Mouse (Mus musculus) kidney, adult 2 months (tissue): ENCODE data around the gene 4930550C14Rik.

ENCODE experiments used
- CTCF ChIP-seq: fragments of 200-500 bp; conservative IDR thresholded peaks from 2 replicates; pipeline ENCODE4 v1.5.1; 2011; ENCODE audit warnings: low read depth, mild to moderate bottlenecking, control low read depth, low read length, moderate library complexity, mixed read lengths; ENCODE audit not compliant: insufficient read depth, insufficient read length
- POLR2A ChIP-seq: fragments of 200-500 bp; IDR thresholded peaks from one replicate; pipeline ENCODE4 v1.6.1; 2011; ENCODE audit warnings: low read depth, low read length, control low read depth

GRCm38 (mm10) chr9:53402291-53402711 lies at the start of gene 4930550C14Rik:
- no peak for TF ChIP-seq CTCF
- no peak for TF ChIP-seq POLR2A
